Mouse (Mus musculus) embryonic fibroblast, embryonic 13.5 days (primary cell): ENCODE measurements around the gene Hspe1.

Experiments used
- CTCF ChIP-seq: IDR thresholded peaks from 2 replicates; pipeline ENCODE4 v1.5.1; 2011; ENCODE audit warnings: mild to moderate bottlenecking, control low read depth, low read length, moderate library complexity, borderline replicate concordance; ENCODE audit not compliant: insufficient read depth
- POLR2A ChIP-seq: IDR thresholded peaks from 2 replicates; pipeline ENCODE4 v1.6.1; 2011; ENCODE audit warnings: low read depth, mild to moderate bottlenecking, control low read depth, low read length, moderate library complexity

DNA sequence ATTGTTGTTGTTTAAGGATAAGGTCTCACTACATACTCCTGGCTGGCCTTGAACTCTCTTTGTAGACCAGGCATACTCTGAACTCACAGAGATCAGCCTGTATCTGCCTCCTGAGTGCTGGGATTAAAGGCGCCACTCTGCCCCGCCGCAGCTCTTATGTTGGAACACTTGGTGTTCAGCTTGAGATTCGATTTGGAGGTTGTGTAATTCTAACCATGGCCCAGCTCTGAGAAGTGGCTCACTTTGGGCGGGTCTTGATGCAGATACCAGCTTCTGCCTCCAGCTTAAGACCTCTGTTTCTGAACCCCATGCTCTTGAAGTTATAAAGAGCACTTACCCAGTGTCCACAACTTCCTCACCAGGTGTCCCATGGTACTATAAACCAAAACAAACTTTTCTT, 41.8 kb downstream of the Hspe1 start:
- TF ChIP-seq CTCF (no peak), POLR2A (no peak)
